Mouse (Mus musculus) neutrophil, adult 5-6 weeks (primary cell): ENCODE results near the gene Fam166a. TPM values are rescaled to one million over a fixed set of nuclear protein-coding genes. Genes with fewer than 3 reads are reported as not detected.
"Not testable (repeated sequence)": the region's sequence is repeated elsewhere in the genome, so short reads cannot be mapped to it uniquely, and the experiment has no call there.

Experiments used
- ATAC-seq: fragments of 151-379, 151-347 bp; 2 replicates; pipeline ENCODE4 v1.8.0; 2017; ENCODE audit warnings: mild to moderate bottlenecking, moderate TSS enrichment; ENCODE audit not compliant: insufficient number of reproducible peaks, poor library complexity, low FRiP score, severe bottlenecking; ENCODE audit errors: extremely low read depth
- total RNA-seq: library from RNA; stranded (forward); fragments of 200-1000 nt; gene quantifications from 2 replicates; pipeline ENCODE4 v1.2.3, GENCODE M21; 2017

The Fam166a gene
- total RNA-seq, 1 experiment from 2014 or later: not detected

- no peak for ATAC-seq
Observed at GRCm38 (mm10) chr2:25236614-25237013, 18.1 kb downstream of the Fam166a start, which contains the start of gene Rnf224. Gene Rnf224, minus strand, starts transcription at chr2:25236787.

DNA sequence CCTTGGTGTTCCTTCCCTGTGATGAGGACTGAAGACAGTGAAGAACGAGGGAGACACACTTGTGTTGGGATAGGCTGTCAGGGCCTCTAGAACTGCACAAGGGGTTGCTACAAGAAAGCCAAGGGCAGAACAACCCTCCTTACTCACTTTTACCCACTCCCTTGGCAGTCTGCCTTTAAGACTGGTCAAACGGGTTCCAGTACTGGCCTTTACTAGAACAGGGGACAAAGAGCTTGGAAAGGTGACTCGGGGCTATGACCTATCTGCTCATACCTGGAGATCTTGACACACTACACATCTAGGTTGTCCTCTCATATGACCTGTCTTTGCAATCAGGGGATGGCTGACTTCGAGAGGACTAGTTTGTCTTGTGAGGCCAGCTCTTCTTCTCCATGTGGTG is 19.0 kb downstream of the Fam166a start:
- ATAC-seq: no peak

DNA sequence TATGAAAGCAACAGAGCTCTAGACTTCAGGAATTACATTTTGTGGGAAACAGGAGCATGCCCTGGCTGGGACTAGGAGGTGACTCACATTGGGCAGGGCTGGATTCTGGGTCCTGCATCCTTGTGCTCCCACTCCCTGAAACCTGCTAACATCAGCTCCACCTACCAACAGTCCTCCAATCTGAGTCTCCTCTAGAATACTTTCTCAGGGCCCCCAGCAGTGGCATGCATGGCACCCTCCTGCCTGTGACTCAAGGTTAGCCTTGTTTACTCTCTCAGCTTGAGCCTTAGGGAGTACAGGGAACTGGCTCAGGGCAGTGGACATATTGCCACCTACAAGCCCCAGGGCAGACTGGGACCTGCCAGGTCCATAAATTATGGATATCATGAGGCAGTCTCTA is 19.6 kb downstream of the Fam166a start:
- ATAC-seq: no peak

DNA sequence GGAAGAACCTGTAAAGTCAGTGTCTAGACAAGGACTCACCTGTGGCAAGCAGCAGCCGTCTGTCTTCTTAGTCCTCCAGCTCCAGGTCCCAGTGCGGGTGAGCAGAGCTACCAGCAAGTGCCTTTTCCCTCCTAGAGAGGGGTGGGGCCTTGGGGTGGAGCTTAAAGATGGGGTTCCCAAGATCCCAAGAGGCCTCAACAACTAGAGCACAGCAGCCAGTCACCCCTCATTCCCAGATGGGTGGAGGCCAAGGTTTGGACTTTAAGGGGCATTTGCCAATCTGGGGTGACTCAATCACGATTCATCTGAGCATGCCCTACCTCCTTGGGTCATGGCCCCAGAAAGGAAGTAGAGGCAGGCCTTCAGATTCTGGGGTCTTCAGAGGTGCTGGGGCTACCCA is 21.2 kb downstream of the Fam166a start:
- no peak for ATAC-seq

- no peak for ATAC-seq
Observed at GRCm38 (mm10) chr2:25240310-25240709, 21.8 kb downstream of the Fam166a start.

DNA sequence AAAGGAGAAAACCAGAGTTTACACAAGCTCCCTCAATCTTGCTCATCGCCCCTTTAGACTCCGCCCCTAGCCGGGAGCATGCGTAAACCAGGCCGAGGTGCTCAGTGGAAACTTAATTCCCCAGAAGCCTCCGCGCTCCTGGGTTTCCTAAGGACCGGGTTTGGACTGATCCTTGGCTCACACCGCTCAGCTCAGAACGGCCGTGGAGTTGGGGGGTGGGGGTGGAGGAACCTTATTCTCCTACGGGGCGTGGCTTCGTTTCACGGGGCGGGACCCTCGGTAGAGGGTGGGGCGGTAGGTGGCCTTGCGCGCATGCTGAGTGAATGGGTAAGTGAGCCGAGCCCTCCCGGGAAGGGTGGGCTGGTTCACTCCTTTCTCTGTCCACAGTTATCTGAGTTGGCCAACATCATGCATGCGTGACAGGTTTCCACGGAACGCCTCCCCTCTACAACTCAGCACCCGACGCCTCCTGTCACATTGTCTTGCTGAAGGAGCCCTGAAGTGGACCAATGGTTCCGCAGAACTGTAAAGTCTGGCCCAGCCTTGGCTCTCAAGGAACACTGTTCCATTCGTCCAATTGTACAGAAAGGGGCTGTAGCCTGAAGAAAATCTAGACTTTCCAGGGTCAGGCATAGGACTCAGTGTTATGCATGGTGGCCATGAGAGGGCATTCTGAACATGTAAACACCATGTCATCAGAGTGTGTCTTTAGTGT is 22.3 kb downstream of the Fam166a start:
- 0 out of 2 replicates have a peak, but pooled peaks have one; percentile 15 for ATAC-seq

- ATAC-seq: no peak
Observed at GRCm38 (mm10) chr2:25241438-25241775, 22.9 kb downstream of the Fam166a start.

GRCm38 (mm10) chr2:25242101-25242506 is 23.6 kb downstream of the Fam166a start, which contains the start of the genes Rnf208 and Cysrt1:
Gene Rnf208, plus strand, starts transcription at chr2:25242255.
Gene Cysrt1, minus strand, starts transcription at chr2:25242452.
- ATAC-seq: no peak

DNA sequence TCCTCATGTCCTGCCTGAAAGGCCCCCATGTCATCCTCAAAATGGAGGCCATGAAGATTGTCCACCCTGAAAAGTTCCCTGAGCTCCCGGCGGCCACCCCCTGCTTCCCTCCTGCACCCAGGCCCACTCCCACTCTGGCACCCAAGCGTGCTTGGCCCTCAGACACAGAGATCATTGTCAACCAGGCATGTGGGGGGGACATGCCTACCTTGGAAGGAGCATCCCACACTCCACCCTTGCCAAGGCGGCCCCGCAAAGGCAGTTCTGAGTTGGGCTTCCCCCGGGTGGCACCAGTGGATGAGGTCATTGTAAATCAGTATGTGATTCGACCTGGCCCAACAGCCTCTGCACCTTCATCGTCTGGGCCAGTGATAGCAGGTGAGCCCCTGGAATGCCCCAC is 24.8 kb downstream of the Fam166a start:
- no peak for ATAC-seq

GRCm38 (mm10) chr2:25244144-25244543 is 25.6 kb downstream of the Fam166a start:
- ATAC-seq: no peak

- no peak for ATAC-seq
Observed at GRCm38 (mm10) chr2:25246183-25247072, 27.9 kb downstream of the Fam166a start, which contains the start of gene AL732309.1. Gene AL732309.1, minus strand, starts transcription at chr2:25246863.

GRCm38 (mm10) chr2:25252331-25252730 is 33.8 kb downstream of the Fam166a start:
- ATAC-seq: no peak

GRCm38 (mm10) chr2:25255284-25255779 is 36.8 kb downstream of the Fam166a start, which contains the start of gene Tmem203:
Gene Tmem203, plus strand, starts transcription at chr2:25255439.
- ATAC-seq: peak; percentile 95

GRCm38 (mm10) chr2:25256443-25257109 is 38.0 kb downstream of the Fam166a start:
- ATAC-seq: peak; percentile 49

- ATAC-seq: not testable (repeated sequence)
Observed at GRCm38 (mm10) chr2:25257250-25257649, 38.7 kb downstream of the Fam166a start.

DNA sequence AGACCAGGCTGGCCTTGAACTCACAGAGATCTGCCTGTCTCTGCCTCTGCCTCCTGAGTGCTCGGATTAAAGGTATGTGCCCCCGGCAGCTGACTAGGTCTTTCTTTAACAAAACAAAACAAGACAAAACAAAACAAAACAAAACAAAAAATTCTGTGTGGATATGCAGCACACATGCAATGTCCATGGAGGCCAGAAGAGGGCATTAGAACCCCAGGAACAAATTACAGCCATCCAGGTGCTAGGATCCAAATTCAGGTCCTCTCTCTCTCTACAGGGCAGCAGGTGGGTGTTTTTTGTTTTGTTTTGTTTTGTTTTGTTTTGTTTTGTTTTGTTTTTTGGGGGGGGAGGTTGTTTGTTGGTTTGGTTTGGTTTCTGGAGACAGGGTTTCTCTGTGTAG is 40.3 kb downstream of the Fam166a start:
- no peak for ATAC-seq

- no peak; the same call in 1 of the 2 replicates for ATAC-seq
Observed at GRCm38 (mm10) chr2:25261870-25262269, 43.3 kb downstream of the Fam166a start.

DNA sequence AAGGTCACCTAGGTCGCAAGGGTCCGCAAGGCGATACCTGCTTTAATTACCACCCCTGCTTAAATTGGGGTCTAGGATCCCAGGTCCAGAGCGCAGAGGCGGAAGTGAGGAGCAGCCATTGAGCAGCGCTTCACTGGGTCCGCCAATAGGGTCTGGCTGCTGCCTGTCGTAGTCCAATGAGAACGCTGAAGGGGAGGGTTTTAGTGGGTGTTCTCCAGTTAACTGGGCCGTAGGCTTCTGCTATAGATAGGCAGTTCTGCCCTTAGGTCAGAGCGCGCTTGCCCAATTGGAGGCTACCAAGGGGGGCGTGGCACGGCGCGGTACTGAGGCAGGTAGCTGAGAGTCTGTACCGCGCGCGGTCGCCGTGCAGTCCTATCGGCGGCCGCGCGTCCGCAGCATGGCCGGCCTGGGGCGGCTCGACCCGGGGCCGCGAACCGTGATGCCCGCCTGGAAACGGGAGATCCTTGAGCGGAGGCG is 43.8 kb downstream of the Fam166a start, which contains the start of gene Tprn:
TSS of gene Tprn (plus strand) at position 328 of the 477 bp plus-strand sequence.
- ATAC-seq: peak; percentile 98
